Mouse (Mus musculus): ENCODE data around the gene Tenm4. TPM values are rescaled to one million over a fixed set of nuclear protein-coding genes. Genes with fewer than 3 reads are reported as not detected.

The Tenm4 gene
- polyA plus RNA-seq, 1 experiment from 2014 or later = 16.8 TPM

DNA sequence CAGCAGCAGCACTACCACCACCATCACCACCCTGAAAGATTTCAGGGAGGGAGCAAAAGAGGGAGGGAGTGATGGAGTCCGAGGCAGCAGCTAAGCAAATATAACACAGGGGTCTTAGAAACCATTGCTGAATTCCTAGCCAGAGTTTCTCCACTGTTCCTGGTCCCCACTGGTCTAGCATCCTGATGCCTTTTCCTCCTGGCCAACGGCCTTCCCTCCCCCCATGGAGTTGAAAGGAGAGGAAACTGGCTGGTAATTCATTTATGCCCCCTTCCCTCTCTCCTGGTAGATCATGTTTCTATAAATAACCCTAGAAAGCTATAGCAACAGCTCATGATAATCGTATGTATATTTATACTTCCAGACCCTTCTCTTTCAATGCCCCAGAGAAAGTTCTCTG is 481.8 kb downstream of the Tenm4 start:
- no peaks in the 10 kb centered on the region for H3K36me3 ChIP-seq
- peaks cover 85% of the 10 kb centered on the region for H3K4me1 ChIP-seq
- H3K4me3 ChIP-seq = no peak overlapping the region
- WGBS = 24% methylated on average over 3 of the region's 3 CpGs
- no peak for DNase-seq (ENCODE audit: low spot score)
- H3K9me3 ChIP-seq = no peaks in the 10 kb centered on the region
- peaks cover 88% of the 10 kb centered on the region for H3K27me3 ChIP-seq (ENCODE audit: insufficient read depth, poor library complexity, severe bottlenecking)
- peak overlapping the region; percentile 70 for H3K27ac ChIP-seq

DNA sequence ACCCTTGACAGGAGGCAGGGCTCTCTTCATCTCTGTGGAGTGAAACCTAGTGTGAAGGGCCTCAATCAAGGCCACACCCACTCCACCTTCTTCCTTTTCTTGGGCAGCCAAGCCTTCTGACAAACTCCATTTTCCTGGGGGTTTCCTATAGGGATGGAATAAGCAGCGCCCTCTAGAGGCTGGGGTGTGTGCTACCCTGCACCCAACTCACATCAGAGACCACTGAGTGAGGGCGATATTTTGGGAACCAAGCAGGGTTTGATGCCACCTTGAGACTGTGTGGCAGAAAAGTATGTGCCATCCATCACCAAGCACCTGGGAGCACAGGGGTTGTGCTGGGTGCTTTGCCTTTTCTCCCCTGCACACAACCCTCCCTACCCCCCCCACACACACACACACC is 483.2 kb downstream of the Tenm4 start:
- DNase-seq (ENCODE audit: low spot score) = no peak
- WGBS = 56% methylated on average over 2 of the region's 2 CpGs
- Histone ChIP-seq H3K27ac (no peak overlapping the region), H3K4me1 (peaks cover 85% of the 10 kb centered on the region), H3K4me3 (no peak overlapping the region), H3K36me3 (no peaks in the 10 kb centered on the region), H3K9me3 (no peaks in the 10 kb centered on the region), H3K27me3 (ENCODE audit: insufficient read depth, poor library complexity, severe bottlenecking) (peaks cover 95% of the 10 kb centered on the region)

DNA sequence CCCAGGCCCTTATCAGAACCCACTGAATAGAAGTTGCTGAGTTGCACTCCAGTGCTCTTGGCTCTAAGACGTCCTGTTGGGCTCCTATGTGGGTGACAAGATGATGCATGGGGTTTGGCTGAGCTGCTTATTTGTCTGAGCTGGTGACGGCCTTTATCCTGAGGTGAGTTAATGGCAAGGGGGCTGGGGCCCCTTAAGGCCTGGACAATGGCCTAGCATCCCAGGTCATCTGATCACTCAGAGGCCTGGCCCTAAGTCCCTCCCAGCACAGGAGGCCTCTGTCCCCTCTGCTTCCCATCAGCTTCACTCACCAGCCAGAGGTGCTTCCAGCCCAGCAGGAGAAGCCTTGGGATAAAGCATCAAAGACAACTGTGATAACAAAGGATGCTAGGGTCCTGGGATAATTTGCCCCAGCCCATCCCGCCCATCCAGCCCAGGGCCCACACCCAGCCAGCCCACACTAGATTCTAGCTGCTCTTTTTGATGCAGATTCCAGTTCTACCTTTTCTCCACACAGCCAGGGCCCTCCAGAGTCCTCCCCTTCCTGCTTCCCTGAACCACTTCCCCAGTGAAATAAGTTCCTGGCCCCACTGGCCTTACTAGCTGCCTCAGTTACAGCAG is 484.2 kb downstream of the Tenm4 start:
- Histone ChIP-seq H3K4me3 (no peak overlapping the region), H3K36me3 (no peaks in the 10 kb centered on the region), H3K27me3 (ENCODE audit: insufficient read depth, poor library complexity, severe bottlenecking) (peaks cover 95% of the 10 kb centered on the region), H3K4me1 (peaks cover 90% of the 10 kb centered on the region), H3K9me3 (no peaks in the 10 kb centered on the region), H3K27ac (peak overlapping the region; percentile 56)
- DNase-seq (ENCODE audit: low spot score) = no peak
- 25% methylated on average over 3 of the region's 3 CpGs for WGBS

DNA sequence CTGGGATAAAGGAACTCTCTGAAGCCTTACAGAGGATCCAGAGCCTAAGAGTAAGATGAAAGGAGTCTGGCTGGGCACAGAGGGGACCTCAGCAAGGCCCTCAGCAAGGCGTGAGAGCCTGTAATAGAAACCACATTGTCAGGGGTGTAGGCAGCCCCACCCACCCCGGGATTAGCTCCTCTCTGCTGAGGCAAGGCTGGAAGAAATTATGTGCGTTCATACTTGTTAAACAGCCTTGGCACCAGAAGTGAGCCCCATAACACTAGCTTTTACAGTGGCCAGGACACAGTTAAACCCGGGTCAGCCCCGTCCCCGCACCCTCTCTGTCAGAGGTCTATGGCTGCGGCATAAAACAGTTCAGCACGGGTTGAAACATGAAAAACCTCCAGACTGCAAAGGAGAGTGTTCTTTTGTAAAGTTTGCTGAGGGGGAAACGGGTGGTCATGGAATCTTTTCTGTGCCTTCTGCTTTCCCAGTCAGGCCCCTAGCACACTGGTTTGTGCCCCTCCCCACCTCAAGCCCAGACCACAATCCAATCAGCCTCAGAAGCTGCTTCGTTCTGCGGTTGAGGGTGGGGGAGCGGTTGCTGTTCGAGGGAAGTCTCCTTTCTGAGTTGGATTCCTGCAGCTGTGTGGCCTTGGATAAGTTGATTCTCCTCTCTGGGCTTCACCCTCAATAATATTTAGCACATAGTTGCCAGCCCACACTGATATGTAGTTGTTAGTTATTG is 486.2 kb downstream of the Tenm4 start:
- no peak for DNase-seq (ENCODE audit: low spot score)

DNA sequence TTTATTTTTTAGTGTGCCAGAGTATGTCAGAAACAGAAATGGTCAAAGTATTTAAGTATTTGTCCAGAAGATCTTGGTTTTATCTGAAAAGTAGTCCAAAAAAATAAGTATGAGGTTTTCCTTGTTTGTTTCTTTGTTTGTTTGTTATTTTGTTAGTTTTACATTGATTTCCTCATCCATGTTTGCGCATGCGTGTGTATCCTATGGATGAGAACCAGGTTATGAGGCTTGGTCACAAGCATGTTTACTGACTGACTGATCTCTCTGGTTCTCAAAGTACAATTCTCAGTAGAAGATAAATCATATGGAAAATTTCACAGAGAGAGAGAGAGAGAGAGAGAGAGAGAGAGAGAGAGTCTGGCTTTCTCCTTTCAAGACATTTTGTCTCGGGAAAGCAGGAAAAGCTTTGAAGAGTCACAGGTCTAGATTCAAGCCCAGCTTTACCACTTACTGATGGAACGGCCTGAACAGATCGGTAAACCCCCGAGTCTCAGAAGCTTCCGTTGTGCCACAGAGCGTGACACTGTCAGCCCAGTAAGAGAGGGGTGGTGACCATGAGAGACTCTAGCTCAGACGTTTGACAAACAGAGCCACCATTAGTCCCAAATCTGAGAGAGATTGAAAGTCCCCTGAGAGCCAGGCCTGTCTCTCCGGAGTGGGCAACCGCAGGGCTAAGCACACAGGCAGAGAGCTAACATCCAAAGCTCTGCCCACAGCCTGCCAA is 487.0 kb downstream of the Tenm4 start:
- no peak for DNase-seq (ENCODE audit: low spot score)
- Histone ChIP-seq H3K4me1 (peaks cover 90% of the 10 kb centered on the region), H3K9me3 (no peaks in the 10 kb centered on the region), H3K27ac (peak overlapping the region; percentile 25; the same call in 1 of the 2 replicates), H3K36me3 (no peaks in the 10 kb centered on the region), H3K4me3 (no peak overlapping the region), H3K27me3 (ENCODE audit: insufficient read depth, poor library complexity, severe bottlenecking) (peaks cover 75% of the 10 kb centered on the region)
- WGBS = 66% methylated on average over 11 of the region's 11 CpGs

More for the DNA sequence above, 486.2 kb downstream of the Tenm4 start:
- Histone ChIP-seq H3K9me3 (no peaks in the 10 kb centered on the region), H3K4me1 (peaks cover 90% of the 10 kb centered on the region), H3K4me3 (peak overlapping the region; percentile 5; the same call in 1 of the 2 replicates), H3K27ac (peak overlapping the region; percentile 72), H3K36me3 (no peaks in the 10 kb centered on the region), H3K27me3 (ENCODE audit: insufficient read depth, poor library complexity, severe bottlenecking) (peaks cover 79% of the 10 kb centered on the region)
- 14% methylated on average over 13 of the region's 13 CpGs for WGBS

DNA sequence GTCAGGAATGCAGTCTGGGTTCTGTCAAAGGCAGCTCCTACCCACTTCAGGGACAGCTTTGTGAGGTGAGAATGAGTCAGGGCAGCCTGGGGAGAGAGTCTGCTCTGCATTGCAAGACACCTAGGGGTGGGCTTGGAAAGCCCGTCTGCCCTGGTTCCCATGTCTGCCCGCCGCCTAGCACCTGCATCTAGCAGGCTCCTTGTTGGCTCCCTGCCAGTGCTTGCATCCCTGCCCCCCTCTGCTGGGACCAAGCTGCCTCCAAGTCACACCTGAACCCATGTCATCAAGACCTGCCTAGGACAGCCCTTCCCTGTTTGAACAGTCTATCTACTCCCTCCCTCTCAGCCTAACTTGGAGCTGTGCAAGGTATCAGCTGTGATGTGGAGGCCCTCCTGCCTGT is 489.9 kb downstream of the Tenm4 start:
- no peak overlapping the region; the same call in 1 of the 2 replicates for H3K4me3 ChIP-seq
- no peaks in the 10 kb centered on the region for H3K36me3 ChIP-seq
- H3K27ac ChIP-seq = peak overlapping the region; percentile 43
- no peaks in the 10 kb centered on the region for H3K9me3 ChIP-seq
- peaks cover 68% of the 10 kb centered on the region for H3K4me1 ChIP-seq
- peaks cover 74% of the 10 kb centered on the region for H3K27me3 ChIP-seq (ENCODE audit: insufficient read depth, poor library complexity, severe bottlenecking)
- peak; percentile 87 for DNase-seq (ENCODE audit: low spot score)
- WGBS = 30% methylated on average over 3 of the region's 3 CpGs

DNA sequence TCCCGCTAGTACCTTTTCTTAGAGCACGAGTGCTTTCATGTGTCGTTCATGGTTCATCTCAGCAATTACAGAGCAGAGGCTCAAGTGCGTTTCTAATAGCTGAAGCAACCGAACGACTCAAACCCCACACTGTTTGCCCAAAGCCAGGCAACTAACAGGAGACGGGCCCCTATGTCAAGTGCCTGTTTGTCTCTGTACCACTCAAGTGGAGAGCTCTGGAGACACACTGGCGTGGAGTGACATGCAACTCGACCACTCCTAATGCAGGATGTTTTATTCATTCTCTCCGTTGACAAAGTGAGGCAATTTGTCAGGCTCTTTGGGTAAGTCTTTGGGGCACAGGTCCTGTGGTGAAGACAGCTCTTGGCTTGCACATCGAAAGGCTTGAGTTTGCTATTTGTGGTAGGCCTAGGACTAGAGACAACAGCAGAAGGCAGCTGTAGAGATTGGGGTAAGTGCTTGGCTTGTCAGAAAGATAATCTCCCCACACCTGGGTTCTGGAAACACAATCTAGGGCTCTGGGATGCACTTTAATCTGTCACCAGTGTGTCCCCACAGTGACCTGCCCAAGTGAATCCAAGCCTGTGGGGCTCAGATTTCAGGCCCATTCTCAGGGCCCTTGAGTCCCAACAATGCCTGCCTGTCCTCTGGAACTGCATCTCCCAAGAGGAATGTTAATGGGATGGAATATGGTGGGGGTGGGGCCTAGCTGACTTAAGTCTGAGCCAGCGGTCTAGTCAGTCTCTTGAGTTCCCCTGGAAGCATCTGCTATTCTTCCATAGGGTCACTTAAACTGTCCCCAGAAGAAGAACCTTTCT is 490.5 kb downstream of the Tenm4 start:
- H3K27me3 ChIP-seq (ENCODE audit: insufficient read depth, poor library complexity, severe bottlenecking) = peaks cover 74% of the 10 kb centered on the region
- peak overlapping the region; percentile 43 for H3K27ac ChIP-seq
- H3K36me3 ChIP-seq = no peaks in the 10 kb centered on the region
- H3K9me3 ChIP-seq = no peaks in the 10 kb centered on the region
- 32% methylated on average over 12 of the region's 12 CpGs for WGBS
- H3K4me1 ChIP-seq = peaks cover 65% of the 10 kb centered on the region
- peak; percentile 91 for DNase-seq (ENCODE audit: low spot score)
- no peak overlapping the region; the same call in 1 of the 2 replicates for H3K4me3 ChIP-seq

DNA sequence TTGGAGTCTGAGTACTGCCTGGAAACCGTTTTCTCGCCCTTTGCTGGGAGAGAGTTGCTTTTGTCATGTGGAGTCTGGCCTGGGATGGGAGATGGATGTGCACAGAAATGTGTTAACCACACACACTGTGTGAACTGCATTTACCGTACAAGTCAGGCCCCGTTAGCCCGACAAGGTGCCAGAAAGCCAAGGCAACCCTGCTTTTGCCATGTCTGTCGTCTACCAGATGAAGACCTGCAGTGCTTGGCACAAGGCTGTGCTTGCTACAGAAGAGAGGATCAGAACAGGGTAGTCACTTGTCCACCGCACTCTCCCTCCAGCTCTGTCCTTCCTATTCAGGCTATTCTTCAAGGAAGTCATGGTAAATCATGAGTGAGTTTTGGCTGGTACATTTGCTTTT is 492.3 kb downstream of the Tenm4 start:
- H3K27ac ChIP-seq = peak overlapping the region; percentile 57; the same call in 1 of the 2 replicates

DNA sequence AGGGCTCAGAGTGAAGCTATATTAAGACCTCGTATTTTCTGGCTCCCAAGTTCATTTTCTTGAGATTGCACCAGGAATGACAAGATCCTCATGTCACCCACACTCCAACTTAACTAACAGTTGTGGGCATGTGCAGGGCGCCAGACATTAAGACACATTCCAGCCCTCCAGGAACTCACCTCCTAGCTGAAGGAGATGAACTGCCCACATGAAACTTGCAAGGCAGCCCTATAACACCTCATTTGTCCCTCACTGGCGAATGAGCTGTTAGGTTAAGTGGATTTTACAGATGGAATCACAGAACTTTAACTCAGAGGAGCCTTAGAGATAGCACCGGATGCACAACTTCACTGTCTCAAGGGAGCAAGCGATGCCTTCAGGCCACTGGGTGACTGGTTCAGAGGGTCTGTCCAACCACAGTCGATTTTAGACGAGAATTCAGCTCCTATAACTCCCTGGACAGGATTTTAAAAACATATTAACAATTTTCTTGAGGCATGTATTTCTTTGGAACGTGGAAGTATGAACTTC is 495.4 kb downstream of the Tenm4 start:
- peaks cover 81% of the 10 kb centered on the region for H3K27me3 ChIP-seq (ENCODE audit: insufficient read depth, poor library complexity, severe bottlenecking)
- no peaks in the 10 kb centered on the region for H3K9me3 ChIP-seq
- peak overlapping the region; percentile 29; the same call in 1 of the 2 replicates for H3K27ac ChIP-seq
- no peak overlapping the region for H3K4me3 ChIP-seq
- DNase-seq (ENCODE audit: low spot score) = no peak
- WGBS = 69% methylated on average over 8 of the region's 8 CpGs
- H3K4me1 ChIP-seq = peaks cover 44% of the 10 kb centered on the region
- no peaks in the 10 kb centered on the region for H3K36me3 ChIP-seq

More for the DNA sequence above, 492.3 kb downstream of the Tenm4 start:
- no peak for DNase-seq (ENCODE audit: low spot score)
- peaks cover 76% of the 10 kb centered on the region for H3K27me3 ChIP-seq (ENCODE audit: insufficient read depth, poor library complexity, severe bottlenecking)
- no peaks in the 10 kb centered on the region for H3K36me3 ChIP-seq
- peaks cover 58% of the 10 kb centered on the region for H3K4me1 ChIP-seq
- H3K4me3 ChIP-seq = no peak overlapping the region
- WGBS = 76% methylated on average over 7 of the region's 7 CpGs
- no peaks in the 10 kb centered on the region for H3K9me3 ChIP-seq

DNA sequence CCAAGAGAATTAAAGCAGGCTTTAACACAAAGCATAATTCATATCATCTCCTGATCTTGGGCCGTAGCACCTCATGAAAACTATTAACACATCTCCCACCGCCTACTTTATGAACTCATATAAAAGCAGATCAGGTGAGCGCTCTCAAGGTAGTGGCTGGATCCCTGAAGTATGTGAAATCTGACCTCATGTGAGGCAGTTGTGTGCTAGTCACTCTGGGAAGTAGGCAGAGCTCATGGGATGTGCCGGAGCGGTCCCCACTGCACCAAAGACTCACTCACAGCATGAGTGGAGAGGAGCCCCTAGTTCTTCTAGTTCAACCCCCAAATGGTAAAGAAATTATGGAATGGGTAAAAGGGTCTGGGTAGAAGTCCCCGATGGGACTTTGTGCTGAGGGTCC is 496.6 kb downstream of the Tenm4 start:
- H3K27ac ChIP-seq = no peak overlapping the region
- no peaks in the 10 kb centered on the region for H3K36me3 ChIP-seq
- WGBS = 86% methylated on average over 6 of the region's 6 CpGs
- H3K9me3 ChIP-seq = no peaks in the 10 kb centered on the region
- DNase-seq (ENCODE audit: low spot score) = no peak
- H3K27me3 ChIP-seq (ENCODE audit: insufficient read depth, poor library complexity, severe bottlenecking) = peaks cover 90% of the 10 kb centered on the region
- H3K4me1 ChIP-seq = peaks cover 32% of the 10 kb centered on the region
- no peak overlapping the region for H3K4me3 ChIP-seq

DNA sequence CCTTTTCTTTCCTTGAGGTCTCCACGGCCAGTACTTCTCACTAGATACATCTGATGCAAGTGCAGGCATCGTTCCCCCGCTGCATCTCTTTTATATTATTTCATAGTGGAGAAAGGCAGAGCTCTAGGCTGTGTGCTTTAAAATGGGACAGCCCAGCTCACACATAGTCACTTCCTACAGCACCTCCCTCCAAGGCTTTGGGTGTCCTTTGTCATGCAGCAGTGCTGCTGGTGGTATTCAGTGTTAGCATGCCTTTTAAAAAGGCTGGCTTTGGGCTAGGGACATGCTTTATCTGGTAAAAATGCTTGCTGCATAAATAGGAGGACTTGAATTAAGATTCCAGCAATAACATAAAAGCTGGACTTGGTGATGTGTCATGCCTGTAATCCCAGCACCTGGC is 499.0 kb downstream of the Tenm4 start:
- no peaks in the 10 kb centered on the region for H3K9me3 ChIP-seq
- H3K4me3 ChIP-seq = no peak overlapping the region
- H3K27ac ChIP-seq = no peak overlapping the region
- peaks cover 86% of the 10 kb centered on the region for H3K27me3 ChIP-seq (ENCODE audit: insufficient read depth, poor library complexity, severe bottlenecking)
- H3K4me1 ChIP-seq = peaks cover 24% of the 10 kb centered on the region
- no peaks in the 10 kb centered on the region for H3K36me3 ChIP-seq
- DNase-seq (ENCODE audit: low spot score) = no peak
- WGBS = 85% methylated on average over 3 of the region's 3 CpGs

DNA sequence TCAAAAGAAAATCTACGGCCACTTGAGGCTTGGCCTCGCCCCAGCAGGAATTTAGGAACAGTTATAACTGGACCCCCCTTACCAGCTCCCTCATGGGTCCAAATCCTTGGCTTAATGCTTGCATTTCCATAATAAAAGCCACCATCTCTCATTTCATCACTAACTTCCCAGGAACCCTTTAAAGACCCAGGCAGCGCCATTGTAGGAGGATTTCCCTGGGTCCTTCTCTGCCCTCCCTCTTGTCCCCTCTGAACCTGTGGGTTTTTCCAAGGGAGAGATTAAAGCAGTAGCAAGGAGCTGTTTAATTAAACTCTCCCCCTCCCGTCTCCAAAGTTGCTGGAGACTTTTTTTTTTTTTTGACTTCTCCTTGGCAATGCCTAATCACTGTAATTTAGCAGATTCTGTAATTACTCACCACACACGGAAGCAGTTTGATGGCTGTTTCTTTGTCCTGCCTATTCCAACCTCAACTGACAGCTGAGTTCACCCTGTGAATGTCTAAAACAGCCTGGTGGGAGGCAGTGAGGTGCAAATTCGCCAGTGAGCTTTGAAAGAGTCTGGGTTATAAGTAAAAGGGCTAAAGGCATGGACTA is 501.4 kb downstream of the Tenm4 start:
- Histone ChIP-seq H3K27me3 (ENCODE audit: insufficient read depth, poor library complexity, severe bottlenecking) (peaks cover 75% of the 10 kb centered on the region), H3K27ac (no peak overlapping the region), H3K4me1 (peaks cover 36% of the 10 kb centered on the region), H3K4me3 (no peak overlapping the region), H3K36me3 (no peaks in the 10 kb centered on the region), H3K9me3 (no peaks in the 10 kb centered on the region)
- WGBS = 47% methylated on average over 6 of the region's 6 CpGs
- no peak for DNase-seq (ENCODE audit: low spot score)

All from heart, embryonic 10.5 days (tissue).